Mouse (Mus musculus): ENCODE results near the gene Tsr3. TPM values are rescaled to one million over a fixed set of nuclear protein-coding genes. Genes with fewer than 3 reads are reported as not detected.

Tsr3 gene
- polyA plus RNA-seq, 1 experiment from 2014 or later: 51.1 TPM

Small RNAs within 50 kb of the gene (microRNA-seq; reads per million reads assigned to microRNA genes)
- 2.5 reads per million for gene Mir3547 (ENCODE audit: borderline number of aligned reads)

Other genes starting within 250 kb of the Tsr3 start
- gene Cramp1l, start 224.4 kb upstream of the Tsr3 start, polyA plus RNA-seq (2014; fragmentation: Nextera tagmentation; extraction: Ambion mirVana): 9.5 and 11.8 TPM in 2 replicates
- 51.6 and 55.3 TPM in 2 replicates for gene Ift140, start 224.1 kb upstream of the Tsr3 start, polyA plus RNA-seq (2014; fragmentation: Nextera tagmentation; extraction: Ambion mirVana)
- gene Tmem204, start 156.6 kb upstream of the Tsr3 start, polyA plus RNA-seq (2014; fragmentation: Nextera tagmentation; extraction: Ambion mirVana): 8.5 and 10.1 TPM in 2 replicates
- gene Telo2, start 124.2 kb upstream of the Tsr3 start, polyA plus RNA-seq (2014; fragmentation: Nextera tagmentation; extraction: Ambion mirVana): 46.2 and 49.6 TPM in 2 replicates
- not detected in 2 replicates for gene Ptx4, start 119.4 kb upstream of the Tsr3 start, polyA plus RNA-seq (2014; fragmentation: Nextera tagmentation; extraction: Ambion mirVana)
- gene Clcn7, start 106.8 kb upstream of the Tsr3 start, polyA plus RNA-seq (2014; fragmentation: Nextera tagmentation; extraction: Ambion mirVana): 18.7 and 19.7 TPM in 2 replicates
- gene Ccdc154, start 77.7 kb upstream of the Tsr3 start, polyA plus RNA-seq (2014; fragmentation: Nextera tagmentation; extraction: Ambion mirVana): 0.11 and 0.14 TPM in 2 replicates
- not detected in 2 replicates for gene Gm38655, start 64.7 kb upstream of the Tsr3 start, polyA plus RNA-seq (2014; fragmentation: Nextera tagmentation; extraction: Ambion mirVana)
- 42.5 and 47.8 TPM in 2 replicates for gene BC003965, start 55.6 kb upstream of the Tsr3 start, polyA plus RNA-seq (2014; fragmentation: Nextera tagmentation; extraction: Ambion mirVana)
- gene Unkl, start 51.8 kb upstream of the Tsr3 start, polyA plus RNA-seq (2014; fragmentation: Nextera tagmentation; extraction: Ambion mirVana): 11.5 and 11.7 TPM in 2 replicates
- 29.0 and 30.8 TPM in 2 replicates for gene Gnptg, start within 50 bp of the Tsr3 start, polyA plus RNA-seq (2014; fragmentation: Nextera tagmentation; extraction: Ambion mirVana)
- gene Baiap3, start 16.2 kb downstream of the Tsr3 start, polyA plus RNA-seq (2014; fragmentation: Nextera tagmentation; extraction: Ambion mirVana): 0.60 and 0.83 TPM in 2 replicates
- gene Ube2i, start 34.5 kb downstream of the Tsr3 start, polyA plus RNA-seq (2014; fragmentation: Nextera tagmentation; extraction: Ambion mirVana): 621 and 624 TPM in 2 replicates
- gene Prss34, start 58.2 kb downstream of the Tsr3 start, polyA plus RNA-seq (2014; fragmentation: Nextera tagmentation; extraction: Ambion mirVana): not detected in 2 replicates
- not detected in 2 replicates for gene Prss28, start 68.5 kb downstream of the Tsr3 start, polyA plus RNA-seq (2014; fragmentation: Nextera tagmentation; extraction: Ambion mirVana)
- not detected in 2 replicates for gene Prss29, start 78.5 kb downstream of the Tsr3 start, polyA plus RNA-seq (2014; fragmentation: Nextera tagmentation; extraction: Ambion mirVana)
- gene Tpsab1, start 105.4 kb downstream of the Tsr3 start, polyA plus RNA-seq (2014; fragmentation: Nextera tagmentation; extraction: Ambion mirVana): not detected in 2 replicates
- gene Tpsb2, start 126.1 kb downstream of the Tsr3 start, polyA plus RNA-seq (2014; fragmentation: Nextera tagmentation; extraction: Ambion mirVana): 0.22 and 0.25 TPM in 2 replicates
- 0.81 and 1.1 TPM in 2 replicates for gene Tpsg1, start 129.1 kb downstream of the Tsr3 start, polyA plus RNA-seq (2014; fragmentation: Nextera tagmentation; extraction: Ambion mirVana)
- gene Cacna1h, start 193.6 kb downstream of the Tsr3 start, polyA plus RNA-seq (2014; fragmentation: Nextera tagmentation; extraction: Ambion mirVana): 2.6 and 3.2 TPM in 2 replicates
- gene Tekt4, start 214.4 kb downstream of the Tsr3 start, polyA plus RNA-seq (2014; fragmentation: Nextera tagmentation; extraction: Ambion mirVana): not detected in 2 replicates

All from liver, embryonic 11.5 days (tissue).